Mouse (Mus musculus): Measurements from ENCODE around the gene Kel.

DNA sequence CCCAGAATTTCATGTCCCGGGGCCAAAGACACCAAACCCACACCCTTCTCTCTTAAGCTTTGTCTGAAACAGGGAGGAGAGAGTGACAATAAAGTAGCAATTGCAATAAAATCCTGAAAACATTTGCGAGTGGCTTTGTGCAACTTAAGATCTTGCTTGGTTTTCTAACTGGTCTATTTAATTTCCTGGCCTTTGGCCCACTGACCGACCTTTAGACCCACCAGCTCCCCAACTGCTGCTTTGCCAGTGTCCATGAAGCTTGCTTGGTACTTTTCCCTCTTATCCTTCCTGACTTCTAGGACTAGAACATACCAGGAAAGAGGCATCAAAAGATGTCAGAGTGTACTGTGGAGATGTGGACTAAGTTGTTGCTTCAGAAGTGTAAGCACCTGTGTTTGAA lies 18.5 kb downstream of the Kel start:
- no peak for TF ChIP-seq POLR2A (IDR thresholded peaks at IDR 0.05; ENCODE audit: extremely low read depth, insufficient read depth, low read length)
- no peak for TF ChIP-seq CTCF (IDR thresholded peaks at IDR 0.05; ENCODE audit: extremely low read depth, insufficient read depth, low read length)
